Mouse (Mus musculus): ENCODE results near the gene March2. TPM values are rescaled to one million over a fixed set of nuclear protein-coding genes. Genes with fewer than 3 reads are reported as not detected.

March2 gene
- polyA plus RNA-seq, 3 experiments from 2014 or later = 22.4 to 38.0 (median 23.1) TPM

DNA sequence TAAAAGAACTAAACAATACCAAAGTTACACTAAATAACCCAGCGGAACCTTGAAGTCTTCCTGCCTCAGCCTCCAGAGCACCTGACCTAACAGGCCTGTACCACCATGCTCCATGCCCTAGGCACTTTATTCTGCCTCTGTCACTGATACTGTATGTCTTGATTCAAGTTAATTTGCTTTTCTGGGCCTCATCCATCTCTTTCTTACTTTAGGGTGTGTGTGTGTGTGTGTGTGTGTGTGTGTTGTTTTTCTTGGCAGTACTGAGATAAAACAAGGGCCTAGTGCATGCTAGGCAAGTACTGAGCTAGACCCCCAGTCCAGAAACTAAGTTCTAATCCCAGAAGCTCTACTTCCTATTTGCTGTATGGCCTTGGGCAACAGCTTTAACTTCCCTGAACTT lies 1.2 kb downstream of the March2 start:
- ATAC-seq = no peak

DNA sequence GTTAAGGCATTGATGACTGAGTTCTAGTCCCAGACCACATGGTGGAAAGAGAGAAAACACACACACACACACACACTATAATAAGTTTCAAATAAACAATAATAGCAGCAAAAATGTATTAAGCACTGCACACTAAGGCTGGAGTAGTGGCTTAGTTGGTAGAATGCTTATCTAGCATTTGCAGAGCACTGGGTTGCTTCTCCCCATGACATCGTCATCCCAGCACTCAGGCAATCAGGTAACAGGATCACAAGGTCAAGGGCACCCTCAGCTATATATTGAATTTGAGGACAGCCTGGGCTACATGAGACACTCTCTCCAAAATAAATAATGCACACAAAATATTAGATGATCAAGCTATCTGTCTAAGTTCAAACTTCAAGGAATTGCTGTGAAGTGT lies 3.7 kb downstream of the March2 start:
- ATAC-seq = no peak

DNA sequence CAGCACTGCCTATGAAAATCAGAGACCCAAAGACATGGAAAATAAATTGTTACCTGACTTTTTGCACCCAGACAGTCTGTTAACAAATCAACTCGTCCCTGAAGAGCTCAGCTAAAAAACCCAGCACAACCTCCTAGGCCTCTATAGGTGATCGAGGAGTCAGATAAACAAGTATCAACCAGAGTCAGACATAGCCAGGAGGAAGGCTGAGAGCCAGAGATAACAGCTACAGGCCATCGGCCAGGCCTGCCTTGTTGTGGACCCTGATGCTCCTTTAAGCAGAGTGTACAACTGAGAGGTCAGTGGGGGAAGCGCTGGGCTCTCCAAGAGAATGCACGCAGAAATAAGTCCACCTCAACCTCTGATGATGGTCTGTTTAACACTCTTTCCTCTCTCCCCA lies 5.2 kb downstream of the March2 start:
- ATAC-seq = no peak

DNA sequence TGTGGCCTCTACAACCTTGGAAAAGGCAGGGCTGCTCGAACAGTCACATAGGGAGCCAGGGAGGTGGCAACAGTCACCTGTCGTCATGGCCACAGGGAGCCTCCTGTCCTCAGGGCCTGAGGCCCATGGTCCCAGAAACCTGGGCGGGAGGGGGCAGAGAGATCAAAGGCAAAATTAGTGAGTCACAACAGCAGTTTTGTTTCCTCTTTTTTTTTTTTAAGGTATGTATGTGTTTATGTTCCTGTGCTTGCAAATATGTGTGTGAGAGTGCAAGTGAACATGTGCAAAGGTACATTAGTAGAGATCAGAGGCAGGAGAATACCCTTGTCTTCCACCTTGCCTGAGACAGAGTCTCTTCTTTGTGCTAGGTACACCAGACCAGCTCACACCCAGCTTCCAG lies 8.6 kb downstream of the March2 start:
- ATAC-seq = no peak

DNA sequence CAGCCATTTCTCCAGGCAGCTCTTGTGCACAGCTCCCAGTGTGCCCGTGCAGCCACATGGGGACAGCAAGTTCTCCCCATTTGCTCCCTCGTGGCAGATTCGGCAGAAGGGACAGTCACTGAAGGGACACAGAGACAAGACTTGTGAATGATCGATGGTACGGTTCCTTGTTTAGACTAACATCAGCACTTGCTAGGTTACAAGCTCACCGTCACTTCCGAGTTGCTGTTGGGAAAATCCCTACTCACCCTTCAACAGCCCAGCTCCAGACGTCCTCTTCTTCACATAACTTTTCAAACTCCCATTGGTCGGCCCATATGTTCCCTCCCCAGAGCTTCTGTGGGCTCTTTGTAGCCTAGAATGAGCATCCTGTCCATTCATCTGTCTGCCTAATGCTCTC lies 15.4 kb downstream of the March2 start:
- ATAC-seq = no peak

DNA sequence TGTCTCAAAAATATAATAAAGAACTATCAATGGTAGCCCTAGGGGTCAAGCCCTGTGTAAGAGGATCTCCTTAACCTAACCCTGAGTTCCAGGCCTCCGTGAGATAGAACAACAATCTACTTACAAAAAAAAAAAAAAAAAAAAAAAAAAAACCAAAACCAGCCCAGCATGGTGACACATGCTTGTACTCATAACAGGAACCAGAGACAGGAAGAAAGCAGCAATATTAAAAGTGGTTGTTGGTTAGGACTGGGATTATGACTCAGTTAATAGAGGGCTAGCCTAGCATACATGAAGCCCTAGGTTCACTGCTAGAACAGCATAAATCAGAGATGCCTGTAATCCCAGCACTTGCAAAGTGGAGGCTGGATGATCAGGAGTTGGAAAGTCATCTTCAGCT lies 16.3 kb downstream of the March2 start:
- no peak for ATAC-seq

DNA sequence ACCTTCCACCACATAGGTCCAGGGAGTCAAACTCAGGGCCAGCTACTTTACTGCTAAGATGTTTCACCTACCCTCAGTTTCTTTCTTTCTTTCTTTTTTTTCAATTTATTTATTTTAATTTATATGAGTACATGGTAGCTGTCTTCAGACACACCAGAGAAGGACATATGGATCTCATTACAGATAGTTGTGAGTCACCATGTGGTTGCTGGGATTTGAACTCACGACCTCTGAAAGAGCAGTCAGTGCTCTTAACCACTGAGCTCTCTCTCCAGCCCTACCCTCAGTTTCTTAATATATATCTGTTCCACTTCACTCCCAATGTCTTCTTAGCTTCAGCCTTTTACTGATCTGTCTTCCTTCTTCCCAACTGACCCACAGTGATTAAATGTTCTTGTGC lies 23.0 kb downstream of the March2 start:
- no peak for ATAC-seq

DNA sequence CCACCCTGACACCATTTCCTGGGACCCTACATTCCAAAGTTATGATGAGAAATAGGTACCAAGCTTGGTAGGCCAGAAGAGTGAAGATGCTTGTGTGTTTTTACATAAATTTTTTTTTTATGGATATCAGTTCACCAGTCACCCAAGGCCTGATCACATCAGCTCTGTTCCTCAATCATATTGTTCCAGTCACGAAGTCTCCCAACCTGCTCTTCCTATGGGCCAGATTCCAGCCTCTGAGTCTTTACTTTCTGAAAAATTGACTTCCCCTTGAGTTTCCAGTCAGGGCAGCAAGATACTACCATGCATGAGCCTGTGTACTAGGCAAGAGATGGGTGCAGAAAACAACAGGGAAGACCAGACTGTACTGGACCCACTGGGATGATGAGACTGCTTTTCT lies 31.7 kb downstream of the March2 start, which contains the start of gene Hnrnpm:
TSS of gene Hnrnpm (minus strand) at position 101 of the 400 bp plus-strand sequence.
- ATAC-seq = no peak

DNA sequence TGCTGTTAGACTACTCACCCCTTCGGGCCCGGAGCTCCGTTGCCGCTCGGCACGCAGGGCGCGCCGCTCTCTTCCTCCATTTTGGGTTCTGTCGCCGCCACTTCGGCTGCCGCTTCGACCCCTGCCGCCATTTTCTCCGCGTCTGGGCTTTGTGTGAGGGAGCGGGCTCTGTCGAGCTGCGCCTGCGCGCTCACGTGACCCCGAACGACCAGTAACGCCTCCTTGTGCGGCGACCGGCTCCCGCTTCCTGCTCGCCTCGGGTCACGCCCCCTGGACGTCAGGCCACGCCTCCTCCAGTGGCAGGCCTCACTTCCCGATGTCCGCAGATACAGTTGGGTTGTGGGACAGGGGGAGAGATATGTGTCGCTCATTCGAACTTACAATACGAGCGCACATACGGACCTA lies 33.2 kb downstream of the March2 start:
- ATAC-seq = peak; percentile 95

DNA sequence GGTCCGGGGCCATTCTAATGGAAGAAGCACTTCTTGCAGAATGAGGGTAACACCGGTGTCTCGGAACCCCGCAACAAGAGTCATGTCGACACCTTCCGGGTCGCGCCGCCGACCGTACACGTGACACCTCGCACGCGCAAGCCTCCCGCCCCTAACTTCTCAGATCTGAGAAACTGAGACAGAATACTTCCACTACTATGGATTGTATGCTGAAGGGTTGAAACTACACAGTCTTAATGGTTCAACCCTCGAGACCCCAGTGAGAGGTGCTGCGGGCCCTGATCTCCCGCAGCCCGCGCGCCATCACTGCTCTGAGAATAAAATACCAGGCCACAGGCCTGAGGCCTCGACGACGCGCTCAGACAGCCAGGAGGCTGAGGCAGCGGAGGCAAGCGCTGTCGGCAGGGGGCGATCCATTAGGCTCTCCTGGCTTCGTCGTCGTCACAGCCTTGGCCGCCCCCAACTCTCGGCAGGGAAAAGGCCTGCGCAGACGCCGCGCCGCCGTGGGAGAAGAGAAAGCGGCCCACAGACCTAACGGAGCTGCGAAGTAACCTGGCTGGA lies 33.7 kb downstream of the March2 start:
- peak; percentile 62 for ATAC-seq

DNA sequence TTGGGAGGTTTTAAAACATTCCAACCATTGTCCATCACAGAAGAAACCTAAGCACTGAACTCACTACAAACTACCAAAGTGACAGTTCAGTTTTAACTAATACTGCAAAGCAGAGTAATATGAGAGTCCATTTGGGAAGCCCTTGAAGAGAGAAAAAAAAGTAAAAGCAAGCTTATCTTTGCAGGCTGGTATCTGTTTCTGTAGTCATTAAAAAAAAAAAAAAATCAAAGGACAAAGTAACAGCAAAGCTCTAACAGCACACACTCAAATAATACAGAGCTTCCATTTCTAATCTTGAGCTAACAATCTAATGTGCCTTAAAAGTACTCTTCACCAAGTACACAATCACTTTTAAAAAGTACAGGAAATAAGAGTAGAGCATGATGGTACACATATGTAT lies 36.7 kb downstream of the March2 start:
- ATAC-seq = no peak

DNA sequence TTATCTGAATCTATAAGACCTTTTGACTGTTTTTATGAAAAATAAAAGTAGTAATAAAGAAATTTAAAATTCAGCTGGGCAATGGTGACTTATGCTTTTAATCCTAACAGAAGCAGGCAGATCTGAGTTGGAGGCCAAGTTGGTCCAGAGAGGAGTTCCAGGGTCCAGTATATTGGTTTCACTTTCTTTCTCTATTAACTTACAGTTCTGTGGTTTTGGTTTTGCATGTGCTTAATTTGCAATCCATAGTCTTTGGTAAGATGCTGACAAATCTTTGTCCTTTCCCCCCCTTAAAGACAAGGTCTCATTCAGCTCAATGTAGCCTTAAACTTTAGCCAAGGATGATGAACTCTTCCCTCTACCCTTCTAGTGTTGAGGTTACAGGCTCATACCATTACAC lies 39.7 kb downstream of the March2 start:
- ATAC-seq = peak; percentile 72

DNA sequence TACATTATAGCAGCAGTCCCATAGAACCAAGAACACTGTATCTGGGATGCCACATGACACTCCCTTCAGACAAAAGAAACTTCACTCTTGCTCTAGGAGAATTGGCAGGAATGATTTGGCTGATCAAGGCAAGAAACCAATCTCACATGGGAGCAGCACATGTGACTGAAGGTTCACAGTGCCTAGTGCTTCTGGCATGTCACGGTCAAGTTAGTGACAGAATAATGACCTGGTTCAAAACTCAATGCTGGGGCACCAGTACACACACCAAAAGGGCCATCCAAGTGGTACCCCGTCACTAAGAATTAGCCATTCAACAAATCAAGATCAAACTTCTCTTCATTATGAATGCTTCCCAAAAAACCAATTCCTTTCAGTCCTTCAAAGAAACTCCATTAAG lies 42.4 kb downstream of the March2 start:
- no peak for ATAC-seq

DNA sequence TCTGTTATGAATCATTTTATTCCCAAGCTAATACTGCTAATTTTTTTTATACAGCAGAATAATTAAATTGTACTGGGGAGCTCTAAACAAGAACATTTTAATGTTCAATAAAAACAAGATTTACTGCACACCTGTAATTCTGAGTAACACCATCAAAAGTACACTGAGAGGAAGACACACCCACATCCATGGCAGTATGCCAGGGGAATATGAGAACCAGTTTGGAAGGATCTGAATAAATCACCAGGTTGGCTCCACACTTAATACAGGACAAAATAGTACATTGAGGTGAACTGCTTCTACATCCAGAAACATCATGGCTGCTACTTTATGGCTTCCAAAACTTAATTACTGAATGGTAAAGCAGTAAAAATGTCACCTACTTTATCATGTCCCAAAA lies 43.0 kb downstream of the March2 start:
- no peak for ATAC-seq

DNA sequence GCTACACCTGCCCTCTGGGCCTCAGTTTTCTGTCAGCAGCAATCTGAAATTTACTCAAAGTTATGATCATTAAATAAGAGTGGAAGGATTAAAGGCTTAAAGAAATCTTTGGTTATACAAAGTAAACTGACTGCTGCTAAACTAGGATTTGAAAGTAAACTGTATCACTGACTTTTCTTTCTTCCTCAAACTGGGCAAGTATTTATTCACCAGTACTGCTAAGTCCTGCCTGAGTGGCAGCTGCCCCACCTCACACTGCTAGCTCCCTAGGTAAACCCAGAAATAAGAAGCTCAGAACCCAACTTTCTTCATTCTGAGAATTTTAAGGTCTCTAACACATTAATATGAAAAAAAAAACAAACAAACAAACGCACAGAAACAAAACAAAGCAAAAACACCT lies 44.6 kb downstream of the March2 start:
- ATAC-seq = no peak

DNA sequence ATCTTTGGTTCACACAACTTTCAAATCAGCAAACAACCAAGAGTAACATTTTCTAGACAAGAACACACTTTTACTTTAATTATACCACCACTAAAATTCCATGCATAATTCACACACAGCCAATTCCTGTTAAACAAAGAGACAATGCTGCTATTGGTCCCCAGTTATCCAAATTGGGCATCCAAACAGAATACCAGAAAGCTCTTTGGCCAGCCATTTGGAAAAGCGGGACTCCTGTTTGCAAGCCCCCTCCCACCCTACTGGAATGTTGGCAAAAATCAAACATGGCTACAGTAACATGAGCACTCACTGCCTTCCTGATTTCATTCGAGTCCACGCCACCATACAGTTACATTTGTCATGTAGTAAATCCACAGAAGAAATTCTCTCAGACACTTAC lies 48.8 kb downstream of the March2 start:
- no peak for ATAC-seq

DNA sequence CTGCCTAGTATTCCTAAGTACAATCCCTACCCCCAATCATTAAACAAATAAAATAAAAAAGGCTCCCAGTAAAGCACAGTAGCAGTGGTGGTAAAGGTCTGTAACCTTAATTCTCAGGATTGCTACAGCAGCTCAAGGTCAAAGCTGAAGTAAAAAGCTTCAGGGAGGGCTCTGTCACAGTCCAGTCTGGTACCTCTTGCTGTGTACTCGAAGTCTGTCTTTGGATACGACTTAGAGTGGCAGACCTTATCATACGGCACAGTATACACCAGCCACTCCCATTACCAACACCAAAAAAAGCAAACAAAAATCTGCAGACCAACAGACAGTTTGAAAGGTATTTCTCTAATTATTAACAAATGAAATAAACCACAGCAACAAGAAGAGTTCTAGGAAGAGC lies 51.7 kb downstream of the March2 start:
- no peak for ATAC-seq

DNA sequence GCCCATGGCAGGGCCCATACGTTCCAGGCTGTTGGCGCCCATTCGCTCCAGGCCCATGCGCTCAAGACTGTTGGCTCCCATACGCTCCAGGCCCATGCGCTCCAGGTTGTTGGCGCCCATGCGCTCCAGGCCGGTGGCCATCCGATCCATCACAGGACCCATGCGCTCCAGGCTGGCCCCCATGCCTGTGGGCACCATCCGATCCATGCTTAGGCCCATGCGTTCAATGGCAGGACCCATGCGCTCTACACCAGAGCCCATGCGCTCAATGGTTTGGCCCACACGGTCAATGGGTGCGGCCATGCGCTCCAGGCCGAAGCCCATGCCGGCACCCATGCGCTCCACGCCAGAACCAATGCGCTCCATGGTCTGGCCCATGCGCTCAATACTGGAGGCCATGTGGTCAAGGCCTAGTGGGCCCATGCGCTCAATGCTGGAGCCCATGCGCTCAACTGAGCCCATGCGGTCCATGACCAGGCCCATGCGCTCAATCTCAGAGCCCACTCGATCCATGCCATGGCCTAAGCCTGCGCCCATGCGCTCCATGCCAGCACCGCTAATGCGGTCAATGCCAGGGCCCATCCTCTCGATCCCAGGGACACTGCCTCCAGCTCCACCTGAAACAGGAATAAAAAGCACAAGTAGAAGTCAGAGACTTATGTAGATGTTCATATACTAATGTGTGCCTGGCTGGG lies 68.5 kb downstream of the March2 start:
- ATAC-seq = no peak

DNA sequence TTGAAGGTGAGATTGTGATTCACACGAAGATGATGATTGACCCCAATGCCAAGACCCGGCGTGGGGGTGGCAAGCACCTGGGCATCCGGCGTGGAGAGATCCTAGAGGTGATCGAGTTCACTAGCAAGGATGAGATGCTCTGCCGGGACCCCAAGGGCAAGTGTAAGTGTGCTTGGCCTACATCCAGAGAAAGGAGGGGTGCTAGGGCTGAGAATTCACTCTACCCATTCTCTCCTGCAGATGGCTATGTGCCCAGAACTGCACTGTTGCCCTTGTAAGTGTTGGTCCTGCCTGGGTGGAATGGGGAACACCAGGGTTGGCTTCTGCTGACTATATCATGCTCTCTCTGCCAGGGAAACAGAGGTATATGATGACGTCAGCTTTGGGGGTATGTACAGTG lies 73.4 kb downstream of the March2 start:
- ATAC-seq = no peak

DNA sequence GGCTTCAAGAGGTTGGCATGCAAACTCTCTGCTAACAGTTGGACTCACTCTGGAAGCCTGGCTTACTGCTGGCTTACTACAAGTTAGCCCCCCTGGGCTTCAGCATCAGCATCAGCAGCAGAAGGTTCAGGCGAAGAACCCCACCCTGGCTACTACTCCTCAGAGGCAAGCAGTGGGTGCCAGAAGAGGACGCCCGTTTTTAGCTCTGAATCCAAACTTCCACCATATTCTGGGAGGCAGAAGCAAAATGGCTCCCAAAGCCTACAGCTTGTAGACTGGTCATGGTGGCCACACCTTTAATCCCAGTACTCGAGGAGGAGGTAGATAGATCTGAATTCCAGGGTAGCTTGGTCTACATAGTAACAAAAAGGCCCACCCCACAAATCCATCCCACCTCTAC lies 74.4 kb downstream of the March2 start:
- ATAC-seq = no peak

DNA sequence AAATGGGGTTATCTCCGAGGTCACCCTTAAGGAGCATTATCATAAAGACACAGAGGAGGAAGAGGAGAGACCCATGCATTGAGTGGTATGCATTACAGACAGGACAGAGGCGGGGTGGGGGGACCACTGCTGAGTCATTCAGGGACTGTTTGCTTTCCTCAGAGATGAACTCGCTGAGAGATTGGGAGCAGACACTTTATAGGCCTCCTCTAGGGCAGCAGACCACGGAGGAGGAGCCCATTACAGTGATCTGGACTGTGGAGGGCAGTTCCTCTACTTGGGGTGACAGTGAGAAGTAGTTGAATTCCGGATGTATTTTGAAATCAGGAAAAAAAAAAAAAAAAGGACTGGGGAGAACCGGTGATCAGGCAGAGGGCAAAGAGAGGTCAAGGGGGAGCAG lies 78.7 kb downstream of the March2 start:
- ATAC-seq = no peak

DNA sequence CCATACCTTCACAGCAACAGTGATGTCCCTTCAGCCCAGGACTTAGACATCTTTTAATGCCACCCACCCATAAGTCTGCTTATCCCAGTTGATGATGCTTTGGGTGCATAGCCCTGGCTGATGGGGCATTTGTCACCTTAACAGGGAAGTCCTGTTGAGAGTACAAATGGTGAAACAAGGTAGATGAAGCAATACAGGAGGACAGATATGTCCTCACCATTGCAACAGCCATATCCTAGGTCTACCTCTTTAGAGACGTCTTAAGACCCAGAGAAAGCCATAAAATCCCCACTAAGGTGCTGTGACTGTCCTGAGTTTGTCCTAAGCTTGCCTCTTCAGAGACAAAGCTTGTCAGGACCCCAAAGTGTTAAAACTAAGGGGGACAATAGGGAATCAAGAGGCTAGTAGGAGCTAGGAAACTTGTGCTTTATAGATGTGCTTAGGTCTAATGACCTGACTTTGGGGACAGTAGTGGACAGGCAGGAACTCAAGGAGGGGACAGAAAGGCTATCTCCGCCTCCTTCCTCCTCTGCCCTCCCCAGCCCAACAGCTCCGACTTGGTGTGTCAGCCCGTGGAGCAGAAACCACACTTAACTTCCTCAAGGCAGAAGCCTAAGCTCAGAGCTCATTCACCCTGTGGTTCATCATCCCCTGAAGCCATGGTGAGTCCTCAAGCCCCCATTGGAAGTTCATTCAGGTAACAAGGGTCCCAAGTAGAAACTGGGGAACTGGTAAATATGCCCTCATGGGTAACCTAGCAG lies 80.8 kb downstream of the March2 start, which contains the start of gene Pram1:
TSS of gene Pram1 (plus strand) at position 541 of the 761 bp plus-strand sequence.
- no peak for ATAC-seq

DNA sequence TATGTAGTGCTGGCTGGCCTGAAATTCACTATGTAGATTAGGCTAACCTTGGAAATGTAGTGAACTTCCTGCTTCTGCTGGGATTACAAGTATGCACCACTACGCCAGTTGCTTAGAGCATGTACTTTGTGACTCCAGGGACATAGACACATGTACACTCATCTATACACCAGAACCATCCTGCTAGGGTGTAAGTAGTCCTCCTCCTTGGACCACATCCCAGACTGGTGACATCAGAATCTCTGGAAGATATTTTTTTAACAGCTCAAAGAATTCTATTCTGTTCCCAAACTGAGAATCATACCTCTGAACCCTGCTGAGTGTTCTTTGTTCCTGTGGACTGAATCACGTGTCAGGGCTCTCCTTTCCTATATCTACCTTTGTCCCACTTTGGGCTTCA lies 81.4 kb downstream of the March2 start:
- no peak for ATAC-seq
